In genomic region chr10:57001723-57002110, GRCm38 (mm10) we compare ENCODE assay signal across 9 mouse cellular contexts.
DNase-seq lines count a peak whose midpoint lies in the region; ATAC-seq and TF ChIP-seq lines count a peak whose summit lies in the region.
"Had no signal": no experiment of that assay in that cellular context is flagged by ENCODE, and none has a peak within 500 bp of the region (broad histone marks: within the 10 kb centered on the region; RNA-seq: fewer than 3 reads in every experiment).

No protein-coding gene starts in this region.

- H3K9me3 ChIP-seq in hindbrain, embryonic 12.5 days (replicated peaks): no peaks in the 10 kb centered on the region
- H3K9me3 ChIP-seq in hindbrain, embryonic 10.5 days: no peaks in the 10 kb centered on the region
- H3K9me3 ChIP-seq in midbrain, embryonic 12.5 days: no peaks in the 10 kb centered on the region
- no peaks in the 10 kb centered on the region for H3K9me3 ChIP-seq in midbrain, postnatal 0 days (ENCODE audit: low read length)
- H3K9me3 ChIP-seq in midbrain, embryonic 13.5 days: no peaks in the 10 kb centered on the region
- H3K9me3 ChIP-seq in liver, postnatal 0 days (ENCODE audit: low read length): no peaks in the 10 kb centered on the region
- H3K9me3 ChIP-seq: heart, embryonic 10.5 days; liver, embryonic 15.5 days had no signal

- no peaks in the 10 kb centered on the region for H3K27me3 ChIP-seq in hindbrain, embryonic 12.5 days
- H3K27me3 ChIP-seq in hindbrain, embryonic 10.5 days (ENCODE audit: insufficient read depth, poor library complexity, severe bottlenecking): no peaks in the 10 kb centered on the region
- no peaks in the 10 kb centered on the region for H3K27me3 ChIP-seq in midbrain, embryonic 12.5 days
- H3K27me3 ChIP-seq in midbrain, postnatal 0 days (ENCODE audit: insufficient read depth, low read length): no peaks in the 10 kb centered on the region; the same call in 1 of the 2 replicates
- H3K27me3 ChIP-seq in midbrain, embryonic 13.5 days: no peaks in the 10 kb centered on the region
- H3K27me3 ChIP-seq in liver, postnatal 0 days (ENCODE audit: insufficient read depth, low read length): no peaks in the 10 kb centered on the region
- H3K27me3 ChIP-seq: liver, embryonic 15.5 days had no signal

- TF ChIP-seq EP300 in liver, postnatal 0 days (IDR thresholded peaks at IDR 0.05; ENCODE audit: low read depth): no peak

- no peak for DNase-seq in hindbrain, embryonic 10.5 days (ENCODE audit: low spot score)
- no peak for DNase-seq in midbrain, postnatal 0 days (ENCODE audit: low spot score)
- DNase-seq in liver, postnatal 0 days: no peak

- no peak overlapping the region for H3K27ac ChIP-seq in hindbrain, embryonic 12.5 days
- no peak overlapping the region for H3K27ac ChIP-seq in hindbrain, embryonic 10.5 days
- H3K27ac ChIP-seq in midbrain, embryonic 12.5 days (replicated peaks): no peak overlapping the region
- H3K27ac ChIP-seq in midbrain, postnatal 0 days (ENCODE audit: low read depth, low read length): no peak overlapping the region
- H3K27ac ChIP-seq in midbrain, embryonic 13.5 days: no peak overlapping the region
- H3K27ac ChIP-seq in liver, postnatal 0 days (ENCODE audit: low read depth): no peak overlapping the region
- H3K27ac ChIP-seq: heart, embryonic 10.5 days; liver, embryonic 15.5 days had no signal

- H3K36me3 ChIP-seq in hindbrain, embryonic 12.5 days: no peaks in the 10 kb centered on the region
- H3K36me3 ChIP-seq in hindbrain, embryonic 10.5 days: no peaks in the 10 kb centered on the region
- H3K36me3 ChIP-seq in midbrain, embryonic 12.5 days: no peaks in the 10 kb centered on the region
- no peaks in the 10 kb centered on the region for H3K36me3 ChIP-seq in midbrain, postnatal 0 days (ENCODE audit: insufficient read depth, low read length)
- no peaks in the 10 kb centered on the region for H3K36me3 ChIP-seq in midbrain, embryonic 13.5 days
- H3K36me3 ChIP-seq in liver, postnatal 0 days (replicated peaks; ENCODE audit: insufficient read depth, low read length): no peaks in the 10 kb centered on the region
- H3K36me3 ChIP-seq: heart, embryonic 10.5 days; liver, embryonic 15.5 days had no signal

- H3K4me1 ChIP-seq in hindbrain, embryonic 12.5 days: no peaks in the 10 kb centered on the region
- H3K4me1 ChIP-seq in hindbrain, embryonic 10.5 days (replicated peaks): no peaks in the 10 kb centered on the region
- no peaks in the 10 kb centered on the region; the same call in 1 of the 2 replicates for H3K4me1 ChIP-seq in midbrain, embryonic 12.5 days
- no peaks in the 10 kb centered on the region for H3K4me1 ChIP-seq in midbrain, postnatal 0 days (ENCODE audit: insufficient read depth, low read length)
- H3K4me1 ChIP-seq in midbrain, embryonic 13.5 days (replicated peaks): no peaks in the 10 kb centered on the region; the same call in 1 of the 2 replicates
- H3K4me1 ChIP-seq in liver, postnatal 0 days (ENCODE audit: insufficient read depth): no peaks in the 10 kb centered on the region
- H3K4me1 ChIP-seq: heart, embryonic 10.5 days; liver, embryonic 15.5 days had no signal

- no peak overlapping the region for H3K9ac ChIP-seq in hindbrain, embryonic 12.5 days
- H3K9ac ChIP-seq in midbrain, embryonic 12.5 days (replicated peaks): no peak overlapping the region
- no peak overlapping the region for H3K9ac ChIP-seq in midbrain, postnatal 0 days (replicated peaks; ENCODE audit: low read length, poor library complexity, severe bottlenecking)
- H3K9ac ChIP-seq in midbrain, embryonic 13.5 days (replicated peaks): no peak overlapping the region
- H3K9ac ChIP-seq in liver, postnatal 0 days (replicated peaks): no peak overlapping the region
- H3K9ac ChIP-seq: liver, embryonic 15.5 days had no signal

- peak overlapping the region; percentile 30; the same call in 1 of the 2 replicates for H3K4me2 ChIP-seq in hindbrain, embryonic 12.5 days (replicated peaks)
- H3K4me2 ChIP-seq in midbrain, embryonic 12.5 days (replicated peaks): no peak overlapping the region
- no peak overlapping the region for H3K4me2 ChIP-seq in midbrain, postnatal 0 days (ENCODE audit: low read depth, low read length, poor library complexity, severe bottlenecking)
- H3K4me2 ChIP-seq in midbrain, embryonic 13.5 days (replicated peaks): no peak overlapping the region
- no peak overlapping the region for H3K4me2 ChIP-seq in liver, postnatal 0 days (ENCODE audit: low read depth, low read length)
- H3K4me2 ChIP-seq: liver, embryonic 15.5 days had no signal

- H3K4me3 ChIP-seq in hindbrain, embryonic 12.5 days: no peak overlapping the region
- no peak overlapping the region for H3K4me3 ChIP-seq in hindbrain, embryonic 10.5 days
- no peak overlapping the region for H3K4me3 ChIP-seq in midbrain, embryonic 12.5 days
- no peak overlapping the region for H3K4me3 ChIP-seq in midbrain, postnatal 0 days (ENCODE audit: low read depth, low read length)
- no peak overlapping the region for H3K4me3 ChIP-seq in midbrain, embryonic 13.5 days (replicated peaks)
- H3K4me3 ChIP-seq in liver, postnatal 0 days (ENCODE audit: low read depth, low read length): no peak overlapping the region
- H3K4me3 ChIP-seq: heart, embryonic 10.5 days; liver, embryonic 15.5 days had no signal

- WGBS in hindbrain, embryonic 12.5 days: 67% methylated on average over 8 of the region's 8 CpGs
- 72% methylated on average over 8 of the region's 8 CpGs for WGBS in hindbrain, embryonic 10.5 days
- WGBS in midbrain, embryonic 12.5 days: 74% methylated on average over 8 of the region's 8 CpGs
- 77% methylated on average over 8 of the region's 8 CpGs for WGBS in midbrain, postnatal 0 days
- 76% methylated on average over 8 of the region's 8 CpGs for WGBS in midbrain, embryonic 13.5 days
- WGBS in liver, postnatal 0 days (ENCODE audit: insufficient replicate concordance): 48% methylated on average over 8 of the region's 8 CpGs

- ATAC-seq in hindbrain, embryonic 12.5 days (ENCODE audit: low FRiP score): no peak
- ATAC-seq in midbrain, embryonic 12.5 days (ENCODE audit: low FRiP score, low read depth): peak; percentile 42; the same call in 1 of the 2 replicates
- no peak for ATAC-seq in midbrain, postnatal 0 days (ENCODE audit: low FRiP score)
- ATAC-seq in midbrain, embryonic 13.5 days: 0 out of 2 replicates have a peak, but pooled peaks have one; percentile 41
- no peak for ATAC-seq in liver, postnatal 0 days
- no peak for ATAC-seq in megakaryocyte progenitor cell, adult 5-6 weeks (replicated peaks; ENCODE audit: poor library complexity)

- no peak for TF ChIP-seq CTCF in midbrain, postnatal 0 days (IDR thresholded peaks at IDR 0.05)
- TF ChIP-seq CTCF in liver, postnatal 0 days (IDR thresholded peaks at IDR 0.05; ENCODE audit: low read depth): no peak

Comparison
In these comparisons a context has a peak if more than half of its experiments do, and no peak if none do; other contexts are left out.
1. ATAC-seq: peak in midbrain, embryonic 12.5 days (single experiment) and midbrain, embryonic 13.5 days (single experiment); none in hindbrain, embryonic 12.5 days (single experiment), midbrain, postnatal 0 days (single experiment), liver, postnatal 0 days (single experiment) and megakaryocyte progenitor cell, adult 5-6 weeks (single experiment).